Mouse (Mus musculus) small intestine, adult 2 months (tissue): ENCODE measurements around the gene Nup153. TPM values are rescaled to one million over a fixed set of nuclear protein-coding genes. Genes with fewer than 3 reads are reported as not detected.

Experiments
- H3K27ac ChIP-seq: fragments of 200-500 bp; 2 replicates; pipeline ENCODE4 v1.5.1; 2012; ENCODE audit warnings: low read depth, low read length, control low read depth, inconsistent platforms; ENCODE audit not compliant: insufficient read depth
- H3K27me3 ChIP-seq: fragments of 200-500 bp; 2 replicates; pipeline ENCODE4 v1.6.1; 2012; ENCODE audit warnings: mild to moderate bottlenecking, moderate library complexity, low read length, inconsistent platforms; ENCODE audit not compliant: control insufficient read depth, insufficient read depth
- H3K36me3 ChIP-seq: fragments of 200-500 bp; 2 replicates; pipeline ENCODE4 v1.6.1; 2012; ENCODE audit warnings: mild to moderate bottlenecking, low read length, control low read depth, inconsistent platforms; ENCODE audit not compliant: control insufficient read depth, insufficient read depth
- H3K4me1 ChIP-seq: fragments of 200-500 bp; 2 replicates; pipeline ENCODE4 v1.6.1; 2012; ENCODE audit warnings: low read length, inconsistent platforms, mixed read lengths; ENCODE audit not compliant: control insufficient read depth, insufficient read depth, insufficient read length
- H3K4me3 ChIP-seq: fragments of 200-500 bp; 2 replicates; pipeline ENCODE4 v1.5.1; 2012; ENCODE audit warnings: low read depth, mild to moderate bottlenecking, control low read depth, inconsistent platforms, low read length, moderate library complexity
- CTCF ChIP-seq: fragments of 200-500 bp; IDR thresholded peaks from 2 replicates; pipeline ENCODE4 v1.5.1; 2012; ENCODE audit warnings: low read depth, mild to moderate bottlenecking, control low read depth, inconsistent platforms, low read length, moderate library complexity, mixed read lengths; ENCODE audit not compliant: insufficient replicate concordance, insufficient read length; ENCODE audit errors: extremely low read depth
- POLR2A ChIP-seq: fragments of 200-500 bp; IDR thresholded peaks from 2 replicates; pipeline ENCODE4 v1.6.1; 2012; ENCODE audit warnings: low read depth, mild to moderate bottlenecking, control low read depth, inconsistent platforms, low read length, moderate library complexity
- WGBS: fragments of 180-500 bp; shearing (Covaris S2); methylation state at CpG from one replicate; pipeline ENCODE4 v1.1.7; 2018; 5-methylcytosine and 5-hydroxymethylcytosine counted together
- polyA plus RNA-seq: library from polyadenylated mRNA; depleted of rRNA; stranded (reverse); fragments of >200 nt; gene quantifications from 2 replicates; pipeline ENCODE4 v1.2.3, GENCODE M21; 2012; rRNA removed

Nup153 gene
- polyA plus RNA-seq, 1 experiment: 32.5 TPM

DNA sequence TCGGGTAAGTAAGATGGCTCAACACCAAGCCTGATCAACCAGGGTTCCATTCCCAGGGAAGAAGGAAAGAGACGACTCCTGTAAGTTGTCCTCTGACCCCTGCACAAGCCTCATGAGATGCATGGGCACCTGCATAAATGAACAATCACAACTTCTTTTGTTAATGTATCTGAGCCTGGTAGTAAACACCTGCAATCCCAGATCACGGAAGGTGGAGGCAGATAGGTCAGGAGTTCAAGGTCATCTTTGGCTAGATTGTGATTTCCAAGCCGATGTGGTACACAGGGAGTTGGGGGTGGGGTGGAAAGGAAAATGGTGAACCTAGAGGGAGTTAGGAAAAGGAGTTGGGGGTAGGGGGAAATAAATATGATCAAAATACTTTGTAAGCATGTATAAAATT lies 94.9 kb downstream of the Nup153 start:
- TF ChIP-seq POLR2A: no peak
- TF ChIP-seq CTCF: no peak
- 41% methylated on average over 4 of the region's 4 CpGs for WGBS

More for the DNA sequence above, 94.9 kb downstream of the Nup153 start:
- Histone ChIP-seq H3K27me3 (no peaks in the 10 kb centered on the region), H3K27ac (no peak overlapping the region), H3K36me3 (no peaks in the 10 kb centered on the region), H3K4me3 (no peak overlapping the region), H3K4me1 (no peaks in the 10 kb centered on the region)

Other genes starting within 250 kb of the Nup153 start
- gene Cap2, start 226.1 kb downstream of the Nup153 start, polyA plus RNA-seq: 6.2 and 8.8 TPM in 2 replicates
- 26.9 and 57.0 TPM in 2 replicates for gene Fam8a1, start 58.4 kb downstream of the Nup153 start, polyA plus RNA-seq
- gene Kif13a, start 201.9 kb upstream of the Nup153 start, polyA plus RNA-seq: 15.7 and 33.5 TPM in 2 replicates